Mouse (Mus musculus) midbrain, postnatal 0 days (tissue): ENCODE measurements at regions not wholly inside any gene's neighbourhood (a gene's known extent, or its start where the extent isn't known, plus 50 kb on each side); places are given as distances from the start of the nearest gene placed in this dataset.
A peak's percentile ranks its signal among the peaks of the same experiment; 100 is the strongest.

Experiments
- ATAC-seq: fragments of 200-750 bp; cut with Nextera tagmentation; 2 replicates; pipeline ENCODE4 v1.8.0; 2017; ENCODE audit warnings: moderate number of reproducible peaks, mild to moderate bottlenecking, moderate TSS enrichment, moderate library complexity; ENCODE audit not compliant: low FRiP score
- DNase-seq: peaks from one replicate; pipeline ENCODE4 v3.0.0-alpha.2; 2015; ENCODE audit warnings: low spot score
- H3K27ac ChIP-seq: fragments of 300-500 bp; sonication (generic); 2 replicates; pipeline ENCODE4 v1.5.1; 2014; ENCODE audit warnings: low read depth, mild to moderate bottlenecking, low read length, mixed read lengths
- H3K27me3 ChIP-seq: fragments of 300-500 bp; sonication (generic); 2 replicates; pipeline ENCODE4 v1.6.1; 2014; ENCODE audit warnings: low read length, control low read depth, mixed read lengths; ENCODE audit not compliant: insufficient read depth
- H3K36me3 ChIP-seq: fragments of 300-500 bp; sonication (generic); 2 replicates; pipeline ENCODE4 v1.6.1; 2014; ENCODE audit warnings: low read length, control low read depth, mixed read lengths; ENCODE audit not compliant: insufficient read depth
- H3K4me1 ChIP-seq: fragments of 300-500 bp; sonication (generic); 2 replicates; pipeline ENCODE4 v1.6.1; 2014; ENCODE audit warnings: mild to moderate bottlenecking, control low read depth, antibody characterized with exemption, low read length, mixed read lengths; ENCODE audit not compliant: insufficient read depth
- H3K4me2 ChIP-seq: fragments of 300-500 bp; sonication (generic); 2 replicates; pipeline ENCODE4 v1.6.1; 2014; ENCODE audit warnings: low read depth, mild to moderate bottlenecking, low read length, mixed read lengths; ENCODE audit not compliant: poor library complexity, severe bottlenecking
- H3K4me3 ChIP-seq: fragments of 300-500 bp; sonication (generic); 2 replicates; pipeline ENCODE4 v1.5.1; 2014; ENCODE audit warnings: low read depth, mild to moderate bottlenecking, low read length, moderate library complexity
- H3K9ac ChIP-seq: fragments of 300-500 bp; sonication (generic); replicated peaks from 2 replicates; pipeline ENCODE4 v1.6.1; 2014; ENCODE audit warnings: mild to moderate bottlenecking, low read length, moderate library complexity, mixed read lengths; ENCODE audit not compliant: poor library complexity, severe bottlenecking
- H3K9me3 ChIP-seq: fragments of 300-500 bp; sonication (generic); 2 replicates; pipeline ENCODE4 v1.6.1; 2016; ENCODE audit warnings: low read length, control low read depth
- CTCF ChIP-seq: IDR thresholded peaks from 2 replicates; pipeline ENCODE4 v1.5.1; 2016; ENCODE audit warnings: antibody characterized with exemption, mild to moderate bottlenecking
- WGBS: fragments of 180-500 bp; shearing (Covaris S2); extraction: QIAGEN DNeasy Blood & Tissue Kit; methylation state at CpG from one replicate; pipeline ENCODE4 v1.1.7; 2014; 5-methylcytosine and 5-hydroxymethylcytosine counted together

- Histone ChIP-seq H3K4me1 (no peaks in the 10 kb centered on the region), H3K9me3 (no peaks in the 10 kb centered on the region), H3K4me2 (no peak overlapping the region), H3K27ac (no peak overlapping the region), H3K4me3 (no peak overlapping the region), H3K9ac (no peak overlapping the region), H3K27me3 (no peaks in the 10 kb centered on the region), H3K36me3 (no peaks in the 10 kb centered on the region)
- no peak for TF ChIP-seq CTCF
- DNase-seq = peak; percentile 9
- WGBS = 60% methylated on average over 3 of the region's 3 CpGs
- ATAC-seq = no peak
Measured at GRCm38 (mm10) chr12:7776335-7776734, 201.1 kb upstream of the Apob start.

- peak; percentile 95 for TF ChIP-seq CTCF
- no peaks in the 10 kb centered on the region for H3K36me3 ChIP-seq
- 51% methylated on average over 10 of the region's 10 CpGs for WGBS
- peak; percentile 93 for DNase-seq
- H3K9ac ChIP-seq = no peak overlapping the region
- no peak overlapping the region for H3K27ac ChIP-seq
- H3K4me2 ChIP-seq = no peak overlapping the region
- H3K27me3 ChIP-seq = no peaks in the 10 kb centered on the region
- no peaks in the 10 kb centered on the region for H3K9me3 ChIP-seq
- no peaks in the 10 kb centered on the region for H3K4me1 ChIP-seq
- no peak overlapping the region for H3K4me3 ChIP-seq
- ATAC-seq = peak; percentile 31; the same call in 1 of the 2 replicates
Measured at GRCm38 (mm10) chr12:7777220-7778055, 200.0 kb upstream of the Apob start.

GRCm38 (mm10) chr12:7778056-7778440 is 199.4 kb upstream of the Apob start:
- ATAC-seq = no peak
- no peak overlapping the region for H3K4me3 ChIP-seq
- H3K4me1 ChIP-seq = no peaks in the 10 kb centered on the region
- no peak overlapping the region for H3K27ac ChIP-seq
- TF ChIP-seq CTCF = no peak
- no peaks in the 10 kb centered on the region for H3K9me3 ChIP-seq
- WGBS = 70% methylated on average over 6 of the region's 6 CpGs
- no peak overlapping the region for H3K9ac ChIP-seq
- no peak overlapping the region for H3K4me2 ChIP-seq
- no peaks in the 10 kb centered on the region for H3K36me3 ChIP-seq
- H3K27me3 ChIP-seq = no peaks in the 10 kb centered on the region
- no peak for DNase-seq

- Histone ChIP-seq H3K9me3 (no peaks in the 10 kb centered on the region), H3K27ac (no peak overlapping the region), H3K27me3 (no peaks in the 10 kb centered on the region), H3K4me1 (no peaks in the 10 kb centered on the region), H3K9ac (no peak overlapping the region), H3K4me3 (no peak overlapping the region), H3K4me2 (no peak overlapping the region), H3K36me3 (no peaks in the 10 kb centered on the region)
- 86% methylated on average over 5 of the region's 5 CpGs for WGBS
- no peak for TF ChIP-seq CTCF
- no peak for DNase-seq
- no peak for ATAC-seq
Measured at GRCm38 (mm10) chr12:7816616-7817015, 160.8 kb upstream of the Apob start.

- 91% methylated on average over 4 of the region's 4 CpGs for WGBS
- no peak overlapping the region for H3K4me2 ChIP-seq
- H3K9ac ChIP-seq = no peak overlapping the region
- no peaks in the 10 kb centered on the region for H3K9me3 ChIP-seq
- ATAC-seq (no peak), DNase-seq (no peak)
- no peaks in the 10 kb centered on the region for H3K4me1 ChIP-seq
- no peaks in the 10 kb centered on the region for H3K36me3 ChIP-seq
- no peak for TF ChIP-seq CTCF
- no peak overlapping the region for H3K4me3 ChIP-seq
- no peak overlapping the region for H3K27ac ChIP-seq
- H3K27me3 ChIP-seq = no peaks in the 10 kb centered on the region
Measured at GRCm38 (mm10) chr12:7820006-7820704, 157.3 kb upstream of the Apob start.

- WGBS = 85% methylated on average over 2 of the region's 2 CpGs
- no peak overlapping the region for H3K4me2 ChIP-seq
Measured at GRCm38 (mm10) chr12:7820718-7821117, 156.7 kb upstream of the Apob start.

More at GRCm38 (mm10) chr12:7820718-7821117, 156.7 kb upstream of the Apob start:
- Histone ChIP-seq H3K27me3 (no peaks in the 10 kb centered on the region), H3K36me3 (no peaks in the 10 kb centered on the region), H3K27ac (no peak overlapping the region), H3K9me3 (no peaks in the 10 kb centered on the region), H3K9ac (no peak overlapping the region), H3K4me3 (no peak overlapping the region), H3K4me1 (no peaks in the 10 kb centered on the region)
- no peak for TF ChIP-seq CTCF
- DNase-seq = no peak
- ATAC-seq = no peak
